Mouse (Mus musculus) ES-Bruce4 (cell line): ENCODE data around the gene Wwtr1.

Experiments used
- CTCF ChIP-seq: IDR thresholded peaks from one replicate; pipeline ENCODE4 v1.8.1; 2011; ENCODE audit warnings: low read depth, low read length
- POLR2A ChIP-seq: IDR thresholded peaks from one replicate; pipeline ENCODE4 v1.8.1; 2011; ENCODE audit warnings: low read length; ENCODE audit not compliant: insufficient read depth

DNA sequence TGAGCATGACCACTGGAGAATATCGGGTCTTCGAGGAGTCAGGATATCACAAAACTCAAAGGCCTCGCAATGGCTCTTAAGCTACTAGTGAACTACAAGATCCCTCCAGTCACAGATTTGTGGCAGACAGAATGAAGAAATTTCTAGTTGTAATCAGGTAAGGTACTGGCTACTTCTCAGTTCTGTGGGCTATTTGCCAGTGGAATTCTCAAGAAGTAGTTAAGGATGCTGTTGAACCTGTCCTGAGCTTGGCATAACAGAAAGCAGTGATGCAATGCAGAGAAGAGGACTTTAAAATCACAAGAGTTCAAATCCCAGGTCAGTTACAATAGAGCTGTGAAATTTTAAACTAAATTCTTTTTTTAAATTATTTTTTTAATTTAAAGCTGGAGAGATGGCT lies 106.4 kb downstream of the Wwtr1 start:
- no peak for TF ChIP-seq CTCF
- no peak for TF ChIP-seq POLR2A
